Mouse (Mus musculus): ENCODE results near the gene Muc4.

Muc4 gene

DNA sequence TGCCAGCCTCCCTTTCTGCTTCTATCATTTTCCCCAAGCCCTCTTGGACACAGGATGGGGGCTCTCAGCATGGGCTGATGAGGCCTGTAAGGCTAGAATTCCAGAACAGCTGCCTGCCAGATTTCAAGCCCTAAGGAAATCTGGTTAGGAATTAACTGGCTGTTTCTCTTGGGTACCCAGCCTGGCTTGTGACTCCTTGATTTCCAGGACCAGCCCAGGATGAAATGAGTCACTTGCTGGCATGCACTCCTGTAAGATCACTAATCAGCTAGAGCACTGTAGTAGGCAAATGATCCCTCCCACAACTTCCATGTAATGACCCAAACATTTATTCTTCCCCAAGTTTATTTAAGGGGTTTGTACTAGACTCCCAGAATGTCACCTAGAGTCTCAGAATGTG is 7.4 kb upstream of the Muc4 start:
- DNase-seq, result no peak

DNA sequence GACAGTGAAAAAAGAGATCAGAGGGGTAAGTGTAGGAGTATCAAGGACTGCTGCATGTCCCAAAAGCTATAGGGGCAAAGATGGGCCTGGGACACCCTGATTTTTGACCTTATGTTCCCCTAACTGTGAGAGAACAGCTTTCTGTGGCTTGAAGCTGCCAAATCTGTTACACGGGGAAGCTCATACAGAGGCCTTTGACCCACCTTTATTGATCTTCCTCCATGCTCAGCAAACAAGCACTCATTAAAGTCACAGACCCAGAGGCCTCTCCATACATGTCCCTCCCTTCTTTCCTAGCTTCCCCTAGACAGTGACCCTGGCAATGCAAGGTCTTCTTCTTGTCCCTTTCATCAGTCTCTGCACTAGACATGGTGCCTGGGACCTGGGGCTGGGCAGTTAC is 7.0 kb upstream of the Muc4 start:
- DNase-seq, result no peak

DNA sequence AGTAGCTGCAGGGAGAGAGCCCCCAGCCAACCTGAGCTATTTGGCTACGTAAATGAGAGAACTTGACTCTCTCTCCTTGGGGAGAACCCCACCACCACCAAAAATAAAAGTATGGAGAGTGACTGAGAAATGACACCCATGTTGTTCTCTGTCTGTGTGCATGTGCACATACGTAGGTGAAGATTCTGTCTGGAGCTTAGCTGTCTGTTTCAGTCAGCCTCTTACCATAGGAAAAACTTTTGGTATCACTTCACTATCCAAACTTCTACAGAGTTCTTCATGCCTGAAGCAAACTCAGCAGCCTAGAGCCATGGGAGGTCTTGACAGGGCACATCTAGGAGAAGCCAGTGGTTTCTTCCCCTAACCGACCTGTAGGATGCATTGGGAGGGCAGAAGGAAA is 2.5 kb upstream of the Muc4 start:
- no peak for DNase-seq

DNA sequence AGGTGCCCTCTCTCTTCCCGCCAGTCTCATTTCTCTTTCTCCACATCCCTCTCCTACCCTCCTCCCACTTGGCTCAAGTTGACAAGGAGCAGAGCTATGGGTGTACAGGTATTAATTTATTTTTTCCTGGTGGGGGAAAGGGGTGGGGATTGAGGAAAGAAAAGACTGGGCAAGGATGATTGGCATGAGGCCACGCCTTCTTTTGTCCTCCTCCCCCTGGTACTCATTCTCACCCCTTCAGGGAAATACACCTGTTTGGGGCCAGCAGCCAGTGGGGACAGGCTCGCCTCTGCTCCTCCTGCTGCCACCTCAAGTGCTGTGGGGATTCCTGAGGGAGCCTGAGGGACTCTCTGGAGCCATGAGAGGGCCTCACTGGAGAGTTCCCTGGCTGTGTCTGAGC is 336 bp downstream of the Muc4 start:
- no peak for DNase-seq

DNA sequence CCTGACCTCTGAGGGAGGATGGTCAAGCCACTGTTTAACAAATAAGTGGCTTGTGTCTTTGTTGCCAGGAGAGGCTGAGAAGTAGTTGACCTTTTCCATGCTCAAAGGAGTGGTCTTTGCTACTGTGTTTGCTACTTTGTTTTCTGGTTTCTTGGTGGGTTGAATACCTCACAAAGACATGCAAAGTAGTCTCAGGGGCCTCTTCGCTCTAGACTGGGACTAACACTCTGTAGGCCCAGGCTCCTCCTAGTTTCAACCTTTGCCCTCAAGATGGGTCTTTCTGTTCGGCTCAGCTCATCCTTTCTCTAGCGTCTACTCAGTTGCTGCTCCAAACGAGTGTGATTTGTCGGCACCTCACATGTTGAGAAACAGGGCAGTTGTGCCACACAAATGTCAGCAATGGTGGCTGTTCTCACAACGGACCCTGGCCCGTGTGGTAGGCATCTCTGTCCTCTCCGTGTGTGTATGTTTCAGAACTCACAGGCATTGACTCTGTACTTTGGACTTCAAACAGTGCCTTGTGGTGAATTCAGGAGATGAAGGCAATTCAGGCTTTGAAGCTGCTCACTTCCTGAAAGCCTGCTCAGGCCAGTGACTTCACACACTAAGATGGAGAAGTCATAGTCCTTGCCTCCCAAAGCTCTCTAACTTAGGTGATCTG is 4.4 kb downstream of the Muc4 start:
- DNase-seq, result no peak

DNA sequence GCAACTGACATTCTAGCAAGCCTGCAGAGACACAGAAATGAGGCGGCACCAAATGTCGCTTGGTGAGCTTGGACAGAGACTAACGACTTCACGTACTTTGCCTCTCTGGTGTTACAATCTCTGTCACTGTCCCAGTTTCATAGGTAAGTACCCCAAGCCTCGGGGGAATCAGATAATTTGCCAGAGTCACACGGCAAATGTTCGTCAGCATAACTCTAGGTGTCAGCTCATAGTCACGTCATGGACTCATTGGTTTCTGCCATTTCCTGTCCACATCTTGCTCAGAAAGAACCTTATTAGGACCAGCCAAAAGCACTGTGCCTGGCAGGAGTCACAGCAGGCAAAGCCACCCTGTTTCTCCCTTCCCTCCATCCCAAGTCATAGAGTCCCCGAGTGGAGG is 5.7 kb downstream of the Muc4 start:
- no peak for DNase-seq

DNA sequence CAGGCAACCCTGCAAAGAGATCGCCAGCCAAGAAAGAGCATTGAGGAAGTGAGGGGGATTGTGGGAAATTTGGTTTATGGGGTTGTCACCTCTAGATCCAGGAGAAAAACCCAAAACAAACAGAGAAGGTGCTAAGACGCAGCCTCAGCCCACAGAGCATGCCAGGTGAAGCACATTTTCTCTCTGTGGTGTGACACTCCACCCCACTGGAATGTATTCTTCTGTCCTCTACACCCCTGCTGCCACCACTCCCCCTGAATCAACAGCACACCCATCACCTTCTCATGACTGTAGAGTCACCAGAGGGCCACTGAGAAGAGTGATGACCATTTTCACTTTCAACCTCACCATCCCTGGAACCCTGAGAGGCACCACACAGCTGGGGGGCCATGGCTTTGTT is 7.0 kb downstream of the Muc4 start:
- no peak for DNase-seq

DNA sequence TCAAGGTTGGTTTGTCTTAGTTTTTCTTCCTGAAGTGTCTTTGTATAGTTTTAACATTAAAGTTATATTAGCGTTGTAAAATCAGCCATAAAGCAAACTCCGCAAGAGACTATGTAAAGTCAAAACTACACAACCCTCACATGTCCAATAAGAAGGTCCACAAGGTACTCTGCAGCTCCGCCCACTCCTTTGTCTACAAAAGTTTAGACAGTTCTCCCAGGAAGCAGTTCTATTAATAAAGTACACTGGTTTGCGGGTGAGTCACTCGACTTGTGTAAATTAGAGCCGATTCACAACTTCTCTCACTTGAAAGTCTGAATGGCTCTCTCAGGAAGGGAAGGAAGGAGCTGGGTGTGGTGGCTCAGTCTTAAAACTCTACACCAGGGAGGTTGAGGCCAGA is 10.2 kb downstream of the Muc4 start:
- no peak for DNase-seq

DNA sequence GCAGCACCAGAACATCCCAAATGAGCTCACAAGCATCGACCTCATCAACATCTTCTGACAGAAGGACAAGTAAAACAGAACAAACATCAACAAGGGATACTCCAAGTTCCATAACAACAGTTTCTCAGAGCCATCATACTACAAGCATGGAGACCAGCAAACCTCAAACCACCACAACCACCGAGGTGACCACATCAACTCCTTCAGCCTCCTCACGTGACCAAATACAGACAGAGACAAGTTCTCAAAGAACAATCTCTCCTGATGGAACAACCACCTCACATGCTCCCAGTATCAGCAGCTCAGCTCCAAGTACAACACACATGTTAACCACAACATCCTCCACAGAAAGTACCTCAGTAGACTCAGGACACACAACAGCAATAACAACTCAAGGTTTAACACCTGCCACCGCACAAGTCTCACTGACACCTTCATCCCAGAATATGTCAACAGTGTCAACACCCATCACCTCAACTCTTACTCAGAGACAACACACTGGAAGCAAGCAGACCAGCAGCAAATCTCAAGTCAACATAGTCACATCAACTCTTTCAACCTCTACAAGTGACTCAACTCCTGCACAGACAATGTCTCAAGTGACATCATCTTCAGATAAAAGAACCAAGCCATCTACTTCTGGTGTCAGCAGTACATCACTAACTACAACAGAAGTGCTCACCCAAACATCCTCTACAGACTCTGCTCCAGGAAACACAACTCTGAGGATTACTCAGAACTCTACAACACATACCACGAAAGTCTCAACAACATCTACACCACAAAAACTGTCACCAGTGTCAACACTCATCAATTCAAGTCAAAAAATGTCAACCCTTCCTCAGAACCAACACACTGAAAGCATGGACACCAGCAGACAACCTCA is 14.8 kb downstream of the Muc4 start:
- DNase-seq, result no peak

DNA sequence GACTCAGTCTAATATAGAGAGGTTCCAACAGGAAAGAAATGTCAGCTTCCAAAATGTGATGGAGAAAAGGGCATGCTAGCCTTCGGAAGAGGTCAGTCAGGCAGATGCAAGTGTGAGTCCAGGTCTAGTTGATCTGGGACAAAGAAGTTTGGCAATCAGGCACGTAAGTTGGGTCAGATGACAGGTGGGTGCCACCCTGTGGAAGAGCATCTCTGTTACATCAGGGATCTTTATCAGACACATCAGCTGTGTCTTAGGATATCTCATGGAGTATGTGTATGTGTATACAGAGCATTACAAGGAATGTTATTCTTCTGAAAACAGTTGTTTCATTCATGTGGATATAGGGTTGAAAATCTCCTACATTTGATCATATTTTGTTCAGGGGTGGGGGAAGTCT is 28.9 kb downstream of the Muc4 start:
- no peak for DNase-seq

DNA sequence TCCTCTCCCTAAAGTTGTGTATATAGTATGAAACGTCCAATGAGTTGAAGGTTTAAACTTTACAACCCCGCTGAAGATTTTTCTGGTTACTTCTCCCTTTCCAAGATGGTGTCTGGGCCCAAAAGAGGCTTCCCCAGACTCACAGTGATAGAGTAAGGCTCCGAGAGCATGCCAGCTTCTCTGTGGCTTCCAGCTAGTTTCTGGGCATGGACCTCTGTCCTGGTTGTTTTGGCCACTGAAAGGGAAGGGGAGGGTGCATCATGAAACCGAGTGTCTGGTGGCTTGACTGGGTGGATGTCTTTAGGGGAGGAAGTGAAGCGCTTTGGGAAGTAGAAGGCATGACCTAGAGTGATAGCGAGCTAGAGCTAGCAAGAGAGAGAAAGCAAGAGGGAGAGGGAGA is 29.3 kb downstream of the Muc4 start:
- no peak for DNase-seq

DNA sequence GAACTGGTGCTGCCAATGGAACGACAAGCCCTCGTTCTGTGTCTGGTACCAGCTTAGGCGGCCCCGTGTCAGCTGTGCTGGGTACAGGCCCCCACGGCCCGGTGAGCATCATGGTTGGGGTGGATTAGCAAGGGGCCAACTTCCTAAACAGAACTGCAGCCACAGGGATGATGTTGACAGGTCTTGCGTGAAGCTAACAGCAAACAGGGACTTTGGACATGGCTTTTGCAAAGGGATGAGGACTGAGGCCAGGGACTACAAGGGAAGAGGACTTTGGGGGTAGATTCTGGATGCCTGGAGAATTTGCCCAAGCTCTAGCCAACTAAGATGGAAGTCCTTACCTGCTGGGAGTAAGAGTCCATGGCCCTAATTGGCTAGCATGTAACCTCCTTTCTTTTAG is 31.2 kb downstream of the Muc4 start:
- no peak for DNase-seq

DNA sequence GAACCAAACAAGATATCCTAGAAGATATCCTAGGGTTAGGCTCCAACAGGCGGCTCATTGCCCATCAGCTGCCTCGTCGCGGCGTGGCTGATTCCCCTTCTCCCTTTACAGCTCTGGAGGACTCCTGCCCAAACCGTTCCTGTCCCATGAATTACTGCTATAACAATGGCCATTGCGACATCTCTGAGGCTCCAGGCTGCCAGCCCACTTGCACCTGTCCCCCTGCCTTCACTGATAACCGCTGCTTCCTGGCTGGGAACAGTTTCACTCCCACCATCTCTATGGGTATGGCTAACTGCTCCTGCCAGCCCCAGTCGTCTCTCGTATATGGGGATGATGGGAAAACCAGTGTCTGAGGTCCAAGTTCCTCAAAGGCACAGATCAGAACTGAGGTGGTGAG is 41.0 kb downstream of the Muc4 start:
- DNase-seq, result no peak

DNA sequence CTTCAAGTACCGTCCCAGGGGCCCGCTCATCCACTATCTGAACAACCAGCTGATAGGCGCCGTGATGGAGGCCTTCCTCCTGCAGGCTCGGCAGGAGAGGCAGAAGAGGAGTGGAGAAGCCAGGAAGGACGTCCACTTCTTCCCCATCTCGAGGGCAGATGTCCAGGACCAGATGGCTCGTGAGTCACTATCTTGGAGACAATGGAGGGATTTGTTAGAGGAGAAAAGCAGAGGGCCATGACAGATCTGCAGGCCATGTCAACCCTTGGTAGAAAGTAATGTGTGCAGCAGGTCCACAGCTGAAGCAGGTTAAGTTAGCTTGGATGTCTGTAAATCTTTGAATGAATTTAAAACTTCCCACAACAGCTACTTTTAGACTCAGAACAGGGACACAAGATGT is 43.3 kb downstream of the Muc4 start:
- DNase-seq, result no peak

DNA sequence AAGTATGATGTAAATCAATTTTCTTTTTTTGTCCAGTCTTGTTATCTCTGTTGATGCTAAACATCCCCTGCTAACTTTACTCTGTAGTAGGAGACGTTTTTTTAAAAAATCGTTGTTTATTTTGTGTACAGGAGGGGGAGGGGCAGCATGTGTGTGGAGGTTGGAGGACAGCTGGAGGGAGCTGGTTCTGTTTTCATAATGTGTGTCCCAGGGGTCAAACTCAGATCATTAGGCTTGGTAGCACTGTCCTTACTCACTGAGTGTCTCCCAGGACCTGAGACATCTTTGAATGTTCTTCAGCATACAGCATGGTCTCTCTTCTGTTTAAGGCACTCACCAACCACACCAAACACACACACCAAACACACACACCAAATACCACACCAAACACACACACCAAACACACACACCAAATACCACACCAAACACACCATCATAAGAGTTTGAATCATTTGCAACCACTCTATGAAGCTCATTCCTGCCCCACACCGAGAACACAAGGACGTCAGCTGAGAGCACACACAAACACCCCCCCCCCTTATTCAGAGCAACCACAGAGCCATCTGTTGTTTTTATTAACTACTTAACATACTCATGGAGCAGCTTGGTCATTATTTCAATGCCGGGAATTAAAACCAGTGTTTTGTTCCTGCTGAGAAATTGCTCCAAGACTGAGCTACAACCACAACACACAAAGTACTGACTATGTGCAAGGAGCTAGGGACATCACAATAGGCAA is 47.8 kb downstream of the Muc4 start:
- DNase-seq, result no peak

DNA sequence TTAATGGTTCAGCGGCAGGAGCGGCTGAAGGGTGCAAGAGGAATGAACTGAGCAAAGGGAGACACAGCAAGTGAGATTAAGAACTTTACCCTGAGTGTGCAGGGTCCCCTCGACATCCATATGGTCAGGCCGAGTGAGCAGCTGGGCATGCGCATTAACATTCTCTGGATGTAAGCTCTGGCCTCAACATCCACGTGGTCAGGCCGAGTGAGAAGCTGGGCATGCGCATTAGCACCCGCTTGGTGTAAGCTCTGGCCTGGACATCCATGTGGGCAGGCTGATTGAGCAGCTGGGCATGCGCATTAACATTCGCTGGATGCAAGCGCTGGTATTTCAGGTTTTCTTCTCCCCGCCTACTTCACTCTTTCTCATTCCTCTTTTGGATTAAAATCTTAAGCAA is 49.2 kb downstream of the Muc4 start:
- peak; percentile 27 for DNase-seq

DNA sequence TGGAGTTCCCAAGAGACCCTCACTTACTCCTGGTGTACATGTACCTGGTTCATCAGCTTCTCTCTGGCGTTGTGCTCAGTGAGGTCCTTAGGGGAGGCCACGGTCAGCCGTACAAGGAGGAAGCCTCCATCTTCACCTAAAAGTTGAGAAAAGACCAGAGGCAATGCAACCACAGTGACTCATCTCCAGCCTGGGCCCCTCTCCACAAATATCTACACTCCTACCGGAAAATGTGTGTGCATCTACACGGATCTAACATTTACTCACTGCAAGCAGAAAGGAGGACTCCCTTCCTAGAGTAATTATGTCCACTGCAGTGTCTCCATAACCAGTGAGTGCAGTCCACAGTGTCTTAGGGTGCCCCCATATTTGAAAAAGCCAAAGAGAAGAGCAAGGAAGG is 54.4 kb downstream of the Muc4 start:
- DNase-seq, result no peak

DNA sequence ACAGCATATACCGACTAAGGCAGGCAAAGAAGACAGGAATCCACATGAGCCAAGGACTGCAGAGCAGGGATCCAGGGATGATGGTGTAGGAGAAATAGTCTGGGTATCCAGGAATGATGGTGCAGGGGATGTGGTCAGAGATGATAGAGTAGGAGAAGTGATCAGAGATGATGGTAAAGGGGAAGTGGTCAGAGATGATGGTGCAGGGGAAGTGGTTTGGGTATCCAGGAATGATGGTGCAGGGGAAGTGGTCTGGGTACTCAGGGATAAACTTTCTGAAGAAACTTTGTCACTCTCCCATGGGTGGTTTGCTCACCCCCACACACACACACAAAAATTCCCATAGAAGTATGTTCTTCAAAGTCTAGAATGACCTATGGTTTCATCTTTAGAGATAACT is 59.5 kb downstream of the Muc4 start:
- DNase-seq, result no peak

DNA sequence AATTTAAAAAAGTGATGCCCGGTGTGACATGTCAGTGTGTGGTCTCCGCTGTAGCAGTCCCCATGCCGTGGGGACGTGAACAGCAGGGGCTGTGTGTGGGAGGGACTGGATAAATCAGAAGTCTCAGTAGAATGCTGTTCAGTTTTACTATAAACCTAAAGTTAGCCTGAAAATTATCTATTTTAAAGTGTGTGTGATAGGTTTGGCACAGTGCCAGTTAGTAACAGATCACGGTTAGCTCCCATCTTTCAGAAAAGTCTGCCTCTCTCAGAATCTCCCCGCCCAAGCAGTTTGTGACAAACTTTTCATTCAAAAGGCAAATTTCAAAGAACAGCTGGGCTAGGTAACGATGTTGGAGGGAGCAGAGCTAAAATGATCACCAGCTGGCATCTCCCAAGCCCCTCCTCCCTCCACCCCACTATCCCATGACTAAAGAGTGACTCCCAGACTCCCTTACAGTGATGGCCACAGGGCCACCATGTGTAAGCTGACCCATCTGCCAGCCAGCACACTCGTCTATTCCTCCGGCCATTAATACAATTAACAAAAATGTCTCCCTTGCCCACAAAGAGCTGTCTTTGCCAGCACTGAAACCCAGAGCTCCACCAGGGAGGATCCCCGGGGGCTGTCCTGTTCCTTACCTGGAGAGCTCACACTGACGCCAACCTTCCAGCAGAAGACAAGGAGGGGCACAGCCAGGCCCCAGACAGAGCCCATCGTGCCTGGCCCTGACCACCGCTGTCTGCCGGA is 61.2 kb downstream of the Muc4 start:
- DNase-seq, result no peak

DNA sequence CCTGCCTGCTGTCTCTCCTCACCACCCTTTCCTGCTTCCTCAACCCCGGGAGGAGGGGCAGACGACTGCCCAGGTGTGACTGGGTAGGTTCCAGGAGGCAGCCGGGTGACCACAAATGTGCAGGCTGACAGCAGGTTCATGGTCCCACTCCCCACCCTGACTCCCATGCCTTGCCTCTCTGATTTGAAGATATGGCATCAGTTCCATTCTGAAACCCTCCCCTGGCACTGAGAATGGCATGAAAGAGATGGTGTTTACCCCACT is 61.7 kb downstream of the Muc4 start, which contains the start of gene Muc20:
Muc20 (minus strand) TSS at position 10 of the 264 bp plus-strand sequence.
- DNase-seq, result no peak

DNA sequence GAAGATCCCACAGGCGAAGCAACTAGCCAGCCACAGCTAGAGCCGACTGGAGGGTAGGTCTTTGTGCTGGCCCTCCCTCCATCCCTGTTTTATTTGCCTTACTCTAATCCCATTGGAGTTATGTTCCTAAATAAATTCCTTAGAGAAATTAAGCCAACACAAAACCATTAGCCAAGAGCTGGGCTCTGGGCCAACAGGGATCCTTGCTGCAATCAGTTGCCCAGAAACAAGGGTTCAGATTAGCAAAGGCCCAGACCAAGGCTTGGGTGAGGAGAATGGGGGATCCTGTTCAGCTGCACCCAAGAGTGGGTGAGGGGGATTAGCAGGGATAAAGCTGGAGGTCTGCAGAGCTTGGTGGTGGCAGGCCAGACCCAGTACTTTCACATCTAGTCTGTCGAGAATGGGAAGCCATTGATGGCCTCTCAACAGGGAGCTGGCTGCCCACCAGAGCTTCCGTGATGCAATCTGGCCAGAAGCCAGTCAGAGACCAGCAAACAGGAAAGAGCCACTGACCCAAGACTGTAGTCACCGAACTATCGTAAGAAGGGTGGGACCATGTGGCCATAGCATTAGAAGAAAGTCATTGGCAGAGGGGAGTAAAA is 67.7 kb downstream of the Muc4 start:
- DNase-seq, result no peak

DNA sequence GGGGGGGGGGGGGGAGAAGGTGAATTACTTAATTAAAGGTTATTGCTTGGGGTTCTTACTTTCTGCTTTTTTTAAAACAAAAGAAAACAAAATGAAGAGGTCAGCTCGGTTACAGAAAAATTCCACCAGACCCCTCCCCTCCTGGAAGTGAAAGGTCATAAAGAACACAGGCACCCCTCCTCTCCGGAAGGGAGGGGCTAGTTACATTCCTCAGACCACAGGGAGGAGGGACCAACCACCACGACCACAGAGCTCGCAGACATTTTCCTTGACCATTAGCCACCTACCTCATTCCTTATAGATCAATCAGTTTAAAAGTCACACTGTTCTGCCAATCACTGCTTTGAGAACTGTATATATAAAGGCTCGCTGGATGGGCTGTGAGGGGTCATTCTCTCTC is 68.2 kb downstream of the Muc4 start:
- DNase-seq, result no peak

DNA sequence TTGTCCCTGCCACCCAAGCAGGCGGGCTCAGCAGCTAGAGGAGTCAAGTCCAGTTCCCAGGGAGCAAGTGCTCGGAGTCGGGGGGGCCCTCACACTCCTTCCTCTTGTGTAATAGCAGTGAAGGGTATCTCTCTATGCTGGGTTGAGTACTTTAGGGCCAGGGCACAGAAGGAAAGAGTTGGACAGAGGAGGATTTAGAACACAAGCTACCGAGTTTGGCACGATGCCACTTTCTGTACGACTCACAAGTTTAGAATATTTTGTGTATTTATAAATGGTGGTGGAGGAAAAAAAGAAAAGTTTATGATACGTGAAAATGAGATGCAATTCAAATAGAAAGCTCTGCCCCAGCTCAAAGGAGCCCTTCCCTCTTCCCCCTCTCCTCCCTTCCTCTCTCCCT is 69.5 kb downstream of the Muc4 start:
- no peak for DNase-seq

All from embryo, embryonic 11 days (tissue).